Mouse (Mus musculus) cerebellum, adult 18-20 months (tissue): ENCODE data around the gene Bhlha15.

Source experiments
- DNase-seq, 2 experiments: peaks; one replicate each; pipeline ENCODE4 v3.0.0; 2021

Bhlha15 gene

DNA sequence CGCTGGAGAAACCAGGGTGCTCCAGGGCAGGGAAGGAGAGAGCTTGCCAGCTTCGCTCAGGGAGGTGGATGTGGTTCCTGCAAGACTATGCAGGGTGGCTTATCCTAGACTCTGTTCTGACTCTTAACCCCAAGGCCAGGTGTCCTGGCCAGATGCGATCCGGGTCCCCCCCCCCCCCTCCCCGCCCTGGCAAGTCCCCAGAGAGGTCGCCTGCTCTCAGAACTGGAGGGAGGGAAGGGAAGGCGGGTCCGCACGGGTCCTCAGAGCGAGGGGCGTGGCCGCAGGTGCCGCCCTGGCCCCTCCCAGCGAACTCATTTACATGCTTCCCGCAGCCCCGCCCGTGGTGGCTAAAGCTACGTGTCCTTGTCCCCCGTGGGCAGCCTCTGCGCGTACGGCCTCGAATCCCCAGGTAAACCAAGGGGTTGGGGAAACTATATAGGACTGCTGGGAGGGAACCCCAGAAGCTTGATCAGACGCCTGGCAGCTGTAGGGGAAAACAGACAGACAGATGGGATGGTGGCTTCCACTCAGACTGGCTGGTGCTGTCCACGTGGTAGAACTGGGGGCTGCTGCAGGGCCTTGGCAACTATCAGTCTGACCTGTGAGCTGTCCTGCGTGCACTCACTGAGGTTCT is at the start of gene Bhlha15:
Bhlha15 (plus strand) TSS at position 337 of the 634 bp plus-strand sequence.
- DNase-seq: peak in 1 of 2 experiments; percentile 51

DNA sequence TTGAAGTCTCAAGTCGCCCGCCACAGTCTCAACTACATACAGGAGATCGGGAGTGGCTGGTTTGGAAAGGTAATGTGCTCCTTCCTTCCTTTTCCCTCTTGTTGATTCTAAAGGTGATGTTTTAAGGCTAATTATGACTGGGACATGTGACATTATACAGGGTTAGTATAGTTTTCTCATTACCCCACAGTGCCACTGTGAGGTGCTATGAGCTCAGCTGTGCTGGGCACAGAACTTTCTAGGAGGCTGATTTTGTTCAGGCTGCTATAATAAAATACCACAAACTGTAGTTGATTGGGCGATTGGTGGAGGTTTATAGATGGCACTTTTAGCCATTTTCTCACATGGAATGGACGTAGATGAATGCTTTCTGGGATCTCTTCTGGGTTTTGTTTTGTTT is 46.6 kb upstream of the Bhlha15 start:
- DNase-seq: no peak

DNA sequence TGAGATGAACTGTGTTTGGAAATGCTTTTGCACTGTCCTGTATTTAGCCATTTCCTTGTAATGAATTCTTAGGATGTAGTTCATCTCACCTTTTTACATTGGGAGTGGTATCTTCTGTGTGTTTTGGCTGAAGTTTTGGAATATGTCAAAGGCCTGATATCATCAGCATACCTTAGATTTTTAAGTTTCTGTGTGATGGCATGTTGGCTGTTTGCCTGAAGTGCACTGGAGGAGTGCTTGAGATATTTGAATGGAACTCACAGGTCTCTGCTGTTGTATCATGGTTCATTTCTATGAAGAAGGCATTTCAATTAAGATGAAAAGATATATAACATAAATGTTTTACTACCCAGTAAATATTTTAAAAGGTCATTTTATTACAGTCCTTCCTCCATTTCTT is 43.2 kb upstream of the Bhlha15 start:
- no peak for DNase-seq

DNA sequence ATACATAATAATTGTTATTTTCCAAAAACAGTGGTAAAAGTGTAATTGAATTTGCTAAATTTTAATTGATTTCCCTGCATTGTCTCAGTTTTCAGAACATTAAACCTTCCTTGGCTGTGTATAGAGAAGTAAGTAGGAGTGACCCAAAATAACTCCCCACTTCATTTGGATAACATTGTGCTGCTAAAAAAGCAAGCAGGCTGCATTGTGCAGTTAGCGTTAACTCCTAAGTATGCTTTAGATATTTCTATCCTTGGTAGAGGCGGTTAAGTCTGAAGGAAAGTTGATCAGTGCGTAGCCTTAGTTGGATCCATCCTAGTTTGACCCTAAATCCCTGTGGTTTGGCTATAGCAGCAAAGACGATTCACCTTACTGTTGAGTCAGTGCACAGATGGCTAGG is 40.6 kb upstream of the Bhlha15 start:
- no peak for DNase-seq

GRCm38 (mm10) chr5:144151270-144151669 is 38.8 kb upstream of the Bhlha15 start:
- no peak for DNase-seq

DNA sequence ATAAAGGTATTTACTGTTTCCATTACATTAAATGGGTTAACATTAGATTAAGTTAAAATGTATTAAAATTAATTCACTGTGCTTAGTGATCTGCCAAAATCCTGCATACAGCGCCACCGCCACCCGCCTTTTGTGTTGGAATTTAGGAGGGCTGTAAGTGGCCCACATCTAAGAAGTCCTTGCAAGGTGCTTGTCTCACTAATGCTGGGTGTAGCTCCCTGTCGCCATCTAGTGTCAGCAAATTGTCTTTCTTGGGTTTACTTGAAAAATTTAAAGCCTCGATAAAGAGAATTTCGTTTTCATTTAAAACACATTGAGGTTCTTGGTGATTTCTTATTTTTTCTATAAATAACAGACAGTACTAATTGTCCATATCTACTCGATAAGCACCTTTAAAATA is 35.6 kb upstream of the Bhlha15 start:
- DNase-seq: peak; percentile 78

DNA sequence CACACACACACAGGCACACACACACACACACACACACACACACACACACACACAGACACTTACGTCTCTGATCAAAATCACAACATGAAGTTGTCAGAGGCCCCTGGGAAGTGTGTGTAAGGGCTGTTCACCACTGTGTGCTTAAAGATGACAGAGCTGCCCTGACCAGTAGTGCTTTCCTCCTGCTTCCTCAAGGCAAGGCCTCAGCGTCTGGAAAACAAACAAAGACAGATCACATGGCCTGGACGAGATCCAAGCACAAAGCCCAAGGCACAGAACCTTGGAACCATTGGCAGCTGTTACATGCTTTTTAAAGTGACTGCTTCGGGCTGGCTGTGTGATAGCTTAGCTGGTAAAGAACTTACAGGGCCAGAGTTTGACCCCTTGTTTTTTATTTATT is 31.5 kb upstream of the Bhlha15 start:
- DNase-seq: peak; percentile 50 to 52

DNA sequence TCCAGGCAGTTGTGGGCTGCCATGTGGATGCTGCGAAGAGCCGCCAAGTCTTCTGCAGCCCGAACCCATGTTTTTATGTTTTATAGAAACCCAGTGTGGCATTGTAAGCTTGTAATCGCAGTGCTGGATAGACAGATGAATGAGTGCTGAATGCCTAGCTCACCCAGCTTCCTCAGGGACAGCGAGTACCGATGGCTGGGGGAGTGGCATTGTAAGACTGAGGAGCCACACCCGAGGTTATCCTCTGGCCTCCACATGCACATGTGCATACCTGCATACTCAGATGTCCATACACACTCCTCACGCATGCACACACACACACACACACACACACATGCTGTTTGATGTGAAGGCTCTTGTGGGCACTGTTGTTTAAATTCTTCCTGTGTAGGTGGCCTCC is 30.9 kb upstream of the Bhlha15 start:
- no peak for DNase-seq

- DNase-seq: no peak
Observed at GRCm38 (mm10) chr5:144162080-144162812, 27.8 kb upstream of the Bhlha15 start.

DNA sequence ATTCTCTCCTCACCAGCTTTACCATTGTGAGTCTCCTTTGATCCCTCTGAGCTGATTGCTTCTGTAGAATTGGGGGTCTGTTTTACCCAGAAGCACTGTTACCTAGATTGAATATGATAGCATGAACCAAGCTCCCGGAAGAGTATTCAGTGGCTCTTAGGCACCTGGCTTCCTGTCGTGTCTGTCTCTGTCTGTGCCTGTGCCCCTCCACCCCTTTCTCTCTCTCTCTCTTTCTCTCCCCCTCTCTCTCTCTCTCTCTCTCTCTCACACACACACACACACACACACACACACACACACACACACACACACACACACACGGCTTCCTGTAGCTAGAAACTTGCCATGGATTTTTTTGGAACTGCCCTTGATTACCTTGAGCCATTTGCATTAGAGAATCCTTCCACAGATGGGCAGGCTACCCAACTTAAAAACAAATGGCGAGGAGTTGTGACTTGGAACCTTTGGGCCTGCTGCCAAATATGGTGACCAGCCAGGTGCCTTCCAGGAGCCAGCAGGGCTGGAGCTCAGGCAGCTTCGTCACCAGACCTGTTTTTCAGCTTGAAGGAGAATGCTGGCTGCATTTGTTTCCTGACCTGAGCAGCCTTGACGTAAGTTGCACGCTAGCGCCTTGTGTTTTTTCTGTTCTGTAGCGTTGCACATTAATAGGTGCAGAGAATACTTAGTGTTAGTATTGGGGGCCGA is 27.1 kb upstream of the Bhlha15 start:
- peak; percentile 79 to 84 for DNase-seq

DNA sequence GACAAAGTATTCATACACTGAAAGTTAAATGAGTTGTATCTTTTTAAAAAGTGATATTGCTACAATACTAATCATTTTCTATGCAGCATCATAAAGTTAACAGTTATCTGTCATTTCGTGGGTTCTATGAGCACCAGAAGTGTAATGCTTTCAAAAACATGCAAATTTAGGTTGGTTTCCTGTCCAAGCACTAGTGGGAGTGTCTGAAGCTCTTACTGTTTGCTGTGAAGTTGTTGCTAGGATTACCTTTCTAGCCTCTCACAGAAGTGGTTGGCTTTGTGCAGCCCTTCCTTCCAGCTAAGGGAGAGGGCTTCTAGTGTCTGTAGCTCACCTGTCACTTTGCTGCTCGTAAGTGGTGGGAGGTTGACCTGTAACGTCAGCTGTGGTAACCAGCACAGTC is 24.3 kb upstream of the Bhlha15 start:
- DNase-seq: no peak

GRCm38 (mm10) chr5:144169275-144169975 is 20.7 kb upstream of the Bhlha15 start:
- DNase-seq: peak in 1 of 2 experiments; percentile 41

DNA sequence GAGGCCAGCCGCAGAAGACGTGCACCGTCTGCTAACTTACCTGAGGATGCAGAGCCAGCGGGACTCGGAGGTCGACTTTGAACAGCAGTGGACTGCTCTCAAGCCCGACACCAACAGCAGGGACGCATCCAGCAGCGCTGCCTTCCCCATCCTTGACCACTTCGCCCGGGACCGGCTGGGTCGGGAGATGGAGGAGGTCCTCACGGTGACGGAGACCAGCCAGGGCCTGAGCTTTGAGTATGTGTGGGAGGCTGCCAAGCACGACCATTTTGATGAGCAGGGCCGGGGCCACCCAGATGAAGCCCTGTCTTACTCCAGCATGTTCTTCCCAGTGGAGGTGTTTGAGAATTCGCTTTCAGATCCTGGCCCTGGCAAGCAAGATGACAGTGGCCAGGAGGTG is 16.4 kb upstream of the Bhlha15 start:
- no peak for DNase-seq

DNA sequence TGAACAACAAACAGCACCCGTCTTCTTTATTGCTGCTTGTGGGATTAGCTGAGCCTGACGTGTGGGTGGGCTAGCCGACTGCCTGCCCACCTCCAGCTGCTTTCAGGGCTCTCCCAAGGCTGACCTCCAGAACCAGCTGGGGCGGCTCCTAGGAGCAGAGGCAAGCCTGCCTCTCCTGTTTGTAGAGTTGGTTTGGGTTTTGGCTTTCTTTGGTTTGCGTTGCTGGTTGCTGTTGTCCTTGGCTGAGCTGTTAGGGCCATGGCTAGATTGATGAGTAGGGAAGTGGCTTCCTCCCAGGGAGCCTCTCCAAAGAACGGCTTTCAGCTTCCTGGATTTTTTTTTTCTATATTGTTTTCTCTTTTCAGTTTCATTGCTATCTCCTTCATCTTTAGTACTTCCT is 11.9 kb upstream of the Bhlha15 start:
- DNase-seq: no peak

GRCm38 (mm10) chr5:144181249-144181648 is 8.8 kb upstream of the Bhlha15 start:
- DNase-seq: no peak

GRCm38 (mm10) chr5:144182542-144183247 is 7.4 kb upstream of the Bhlha15 start:
- no peak for DNase-seq

DNA sequence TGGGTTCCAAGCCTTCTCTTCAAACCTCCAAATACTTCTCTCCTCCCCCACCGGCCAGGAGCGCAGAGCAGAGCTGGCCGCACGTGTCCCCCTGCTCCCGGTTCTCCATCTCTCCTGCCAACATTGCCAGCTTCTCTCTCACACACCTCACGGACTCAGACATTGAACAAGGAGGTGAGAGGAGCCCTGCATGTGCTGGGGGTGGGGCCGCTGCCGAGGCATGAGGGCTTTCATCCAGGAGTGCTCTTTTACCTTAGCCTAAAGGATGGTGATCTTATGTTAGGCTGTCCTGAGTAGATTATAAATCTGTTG is 6.9 kb upstream of the Bhlha15 start:
- no peak for DNase-seq

DNA sequence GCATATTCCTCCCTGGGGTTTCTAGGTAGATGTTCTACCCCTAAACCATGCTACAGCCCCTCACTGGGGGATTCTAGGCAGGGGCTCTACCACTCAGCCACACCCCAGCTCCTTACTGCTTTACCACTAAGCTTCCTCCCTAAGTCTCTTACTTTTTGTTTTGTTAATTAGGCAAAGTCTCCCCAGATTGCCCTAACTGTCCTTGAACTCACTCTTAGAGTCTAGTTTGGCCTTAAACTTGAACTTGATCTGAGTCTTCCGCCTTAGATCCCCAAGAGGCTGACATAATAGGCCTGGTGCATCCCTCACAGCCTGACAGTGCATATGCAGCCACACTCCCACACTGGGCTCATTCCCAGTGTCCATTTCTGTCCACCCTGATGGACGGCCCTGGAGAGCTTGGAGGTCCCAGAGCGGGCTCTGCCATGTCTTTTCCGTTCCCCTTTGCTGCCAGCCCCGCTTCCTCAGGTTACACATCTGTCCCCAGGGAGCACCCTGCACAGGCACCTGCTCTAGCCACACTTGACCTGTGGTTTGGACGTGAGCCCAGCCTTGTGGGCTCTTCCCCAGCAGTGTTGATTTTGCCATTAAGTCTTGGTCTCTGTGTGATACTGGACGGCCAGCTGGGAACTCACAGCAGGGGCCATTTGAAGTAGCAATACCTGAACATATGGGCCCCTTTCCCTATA is 6.3 kb upstream of the Bhlha15 start:
- DNase-seq: peak in 1 of 2 experiments; percentile 38

GRCm38 (mm10) chr5:144184350-144185045 is 5.6 kb upstream of the Bhlha15 start:
- peak; percentile 49 to 51 for DNase-seq

DNA sequence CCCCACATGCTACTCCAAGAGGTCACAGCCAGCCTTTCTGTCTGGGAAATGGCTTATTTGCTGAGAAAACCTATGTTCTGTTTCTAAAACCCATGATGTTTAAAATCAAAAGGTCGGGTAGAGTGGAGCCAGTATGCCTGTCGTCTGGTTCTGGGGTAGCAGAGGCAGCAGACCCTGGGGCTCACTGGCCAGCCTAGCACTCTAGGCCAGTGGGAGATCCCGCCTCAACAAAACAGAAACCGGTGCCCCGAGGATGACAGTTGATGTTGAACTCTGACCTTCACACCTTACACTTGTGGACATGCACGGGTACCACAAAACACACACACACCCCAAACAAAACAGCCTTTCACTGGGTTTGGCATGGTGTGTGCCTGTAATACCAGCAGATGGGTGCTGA is 1.7 kb upstream of the Bhlha15 start:
- DNase-seq: no peak

DNA sequence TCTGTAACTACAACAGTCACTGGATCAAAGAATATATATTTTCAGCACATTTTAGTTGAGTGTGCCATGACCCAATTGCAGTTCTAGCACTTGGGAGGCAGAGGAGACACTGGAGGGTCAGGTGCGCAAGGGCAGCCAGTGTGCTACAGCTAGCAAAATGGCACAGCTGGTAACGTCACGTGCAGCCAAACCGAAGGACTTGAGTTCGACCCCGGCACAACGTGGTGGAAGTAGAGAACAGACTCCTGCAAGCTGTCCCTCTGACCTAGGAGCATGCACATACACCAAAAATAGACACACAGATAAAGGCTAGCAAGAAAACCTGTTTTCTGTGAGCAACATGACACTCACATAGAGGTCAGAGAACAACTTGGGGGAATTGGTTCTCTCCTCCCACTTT is 759 bp upstream of the Bhlha15 start:
- DNase-seq: no peak

GRCm38 (mm10) chr5:144191026-144191425 is 940 bp downstream of the Bhlha15 start:
- no peak for DNase-seq
